Mouse (Mus musculus) liver, embryonic 14.5 days (tissue): ENCODE measurements around the gene Gpr1.

Source experiments
- CTCF ChIP-seq: IDR thresholded peaks from 2 replicates; pipeline ENCODE4 v1.5.1; 2016; ENCODE audit warnings: antibody characterized with exemption, low read depth, control low read depth
- EP300 ChIP-seq: IDR thresholded peaks from 2 replicates; pipeline ENCODE4 v1.6.1; 2016; ENCODE audit warnings: antibody characterized with exemption, low read depth

DNA sequence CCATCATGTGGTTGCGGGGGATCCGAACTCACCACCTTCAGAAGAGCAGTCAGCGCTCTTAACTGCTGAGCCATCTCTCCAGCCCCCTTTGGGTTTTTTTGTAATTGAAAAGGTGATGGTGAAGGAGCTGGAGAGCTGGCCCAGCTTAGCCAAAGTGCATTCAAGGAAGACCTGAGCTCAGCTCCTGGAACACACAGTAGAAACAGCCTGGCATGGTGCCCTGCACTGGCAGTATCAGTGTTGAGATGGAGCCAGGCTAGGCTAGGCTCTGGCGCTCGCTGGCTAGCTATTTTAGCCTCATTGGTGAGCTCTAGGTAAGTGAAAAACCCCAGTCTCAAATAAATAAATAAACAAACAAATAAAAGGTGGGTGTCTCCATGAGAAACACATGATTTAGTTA, 32.1 kb downstream of the Gpr1 start:
- TF ChIP-seq CTCF (no peak), EP300 (no peak)
